Mouse (Mus musculus) intestine, embryonic 14.5 days (tissue): ENCODE results near the gene Cdh24. TPM values are rescaled to one million over a fixed set of nuclear protein-coding genes. Genes with fewer than 3 reads are reported as not detected.
A peak's percentile ranks its signal among the peaks of the same experiment; 100 is the strongest.

Experiments used
- ATAC-seq: fragments of 200-750 bp; cut with Nextera tagmentation; replicated peaks from 2 replicates; pipeline ENCODE4 v1.8.0; 2017; ENCODE audit warnings: low read depth, moderate number of reproducible peaks, moderate TSS enrichment, moderate library complexity; ENCODE audit not compliant: low FRiP score, low TSS enrichment
- DNase-seq: peaks from one replicate; pipeline ENCODE4 v3.0.0-alpha.2; 2018; ENCODE audit warnings: low spot score
- H3K27ac ChIP-seq: fragments of 300-500 bp; sonication (generic); 2 replicates; pipeline ENCODE4 v1.5.1; 2014; ENCODE audit warnings: low read depth, mild to moderate bottlenecking, control low read depth
- H3K27me3 ChIP-seq: fragments of 300-500 bp; sonication (generic); replicated peaks from 2 replicates; pipeline ENCODE4 v1.6.1; 2014; ENCODE audit warnings: low read length, control low read depth; ENCODE audit not compliant: control insufficient read depth, insufficient read depth
- H3K36me3 ChIP-seq: fragments of 300-500 bp; sonication (generic); 2 replicates; pipeline ENCODE4 v1.6.1; 2014; ENCODE audit warnings: low read length, control low read depth; ENCODE audit not compliant: control insufficient read depth, insufficient read depth
- H3K4me1 ChIP-seq: fragments of 300-500 bp; sonication (generic); replicated peaks from 2 replicates; pipeline ENCODE4 v1.6.1; 2014; ENCODE audit warnings: low read length, control low read depth, mixed read lengths; ENCODE audit not compliant: control insufficient read depth, insufficient read depth
- H3K4me2 ChIP-seq: fragments of 300-500 bp; sonication (generic); 2 replicates; pipeline ENCODE4 v1.6.1; 2014; ENCODE audit warnings: low read length
- H3K4me3 ChIP-seq: fragments of 300-500 bp; sonication (generic); 2 replicates; pipeline ENCODE4 v1.5.1; 2014; ENCODE audit warnings: low read depth, low read length, control low read depth, mixed read lengths
- H3K9ac ChIP-seq: fragments of 300-500 bp; sonication (generic); 2 replicates; pipeline ENCODE4 v1.6.1; 2014; ENCODE audit warnings: mild to moderate bottlenecking, low read length
- H3K9me3 ChIP-seq: fragments of 300-500 bp; sonication (generic); 2 replicates; pipeline ENCODE4 v1.6.1; 2016; ENCODE audit warnings: low read length, control low read depth; ENCODE audit not compliant: control insufficient read depth
- WGBS: fragments of 180-500 bp; shearing (Covaris S2); extraction: QIAGEN DNeasy Blood & Tissue Kit; methylation state at CpG from one replicate; pipeline ENCODE4 v1.1.7; 2014; 5-methylcytosine and 5-hydroxymethylcytosine counted together
- microRNA counts: library from miRNA; unstranded; fragments of <30 nt; microRNA quantifications from one replicate; lab custom pipeline; 2016
- microRNA-seq: library from miRNA; unstranded; fragments of <30 nt; microRNA quantifications from one replicate; pipeline ENCODE4, GENCODE M21; 2016
- polyA plus RNA-seq: library from polyadenylated mRNA; unstranded; fragments of >200 nt; fragmentation: Nextera tagmentation; extraction: Ambion mirVana; gene quantifications from 2 replicates; pipeline ENCODE4 v1.2.1, GENCODE M21; 2014

The Cdh24 gene
- polyA plus RNA-seq, 1 experiment from 2014 or later: 4.0 TPM

DNA sequence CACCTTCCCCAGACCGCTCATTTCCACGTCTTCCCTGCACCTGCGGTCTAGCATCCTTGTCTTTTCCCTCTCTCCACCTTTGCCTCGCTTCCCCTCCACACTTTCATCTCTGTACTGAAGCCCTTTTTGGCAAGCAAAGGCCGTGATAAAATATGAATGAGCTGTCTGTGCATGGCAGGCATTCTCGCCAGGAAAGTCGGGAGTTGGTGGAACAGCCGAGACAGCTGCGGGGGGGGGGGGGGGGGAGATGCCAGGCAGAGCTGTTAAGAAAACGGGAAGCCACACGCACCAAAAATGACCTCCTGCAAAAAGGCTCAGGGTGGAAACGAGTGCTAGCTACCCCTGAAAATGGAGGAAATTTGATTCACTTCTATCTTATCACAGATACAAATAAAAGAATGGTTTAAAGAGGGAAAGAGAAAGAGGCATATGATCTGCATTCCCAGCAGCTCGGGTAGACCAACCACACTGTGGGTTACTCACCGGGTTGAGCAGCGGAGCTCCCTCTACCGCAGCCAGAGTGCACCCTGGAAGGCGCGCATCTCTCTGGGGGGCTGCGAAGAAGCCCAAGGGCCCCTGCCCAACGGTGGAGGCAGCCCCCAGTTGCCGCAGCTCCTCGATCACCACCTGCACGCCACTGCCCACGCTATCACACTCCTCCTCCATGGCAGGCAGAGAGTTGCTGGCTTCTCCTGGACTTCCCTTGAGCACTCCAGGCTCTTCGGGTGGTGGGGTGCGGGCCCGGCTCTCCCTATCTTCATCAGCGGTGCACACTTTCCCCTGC lies 46.3 kb downstream of the Cdh24 start:
- WGBS: 66% methylated on average over 28 of the region's 28 CpGs
- ATAC-seq: no peak
- Histone ChIP-seq H3K9me3 (no peaks in the 10 kb centered on the region), H3K4me2 (no peak overlapping the region), H3K27ac (no peak overlapping the region), H3K9ac (no peak overlapping the region), H3K27me3 (no peaks in the 10 kb centered on the region), H3K4me1 (no peaks in the 10 kb centered on the region), H3K36me3 (peaks cover 9% of the 10 kb centered on the region; the same call in 1 of the 2 replicates), H3K4me3 (no peak overlapping the region)
- no peak for DNase-seq

- no peak for ATAC-seq
- no peaks in the 10 kb centered on the region for H3K27me3 ChIP-seq
- H3K4me1 ChIP-seq: no peaks in the 10 kb centered on the region
- no peak overlapping the region for H3K4me3 ChIP-seq
- DNase-seq: no peak
- no peak overlapping the region for H3K4me2 ChIP-seq
- H3K36me3 ChIP-seq: peaks cover 9% of the 10 kb centered on the region; the same call in 1 of the 2 replicates
- no peaks in the 10 kb centered on the region for H3K9me3 ChIP-seq
- H3K9ac ChIP-seq: no peak overlapping the region
- H3K27ac ChIP-seq: no peak overlapping the region
- 93% methylated on average over 3 of the region's 3 CpGs for WGBS
Observed at GRCm38 (mm10) chr14:54594055-54594454, 47.1 kb downstream of the Cdh24 start.

DNA sequence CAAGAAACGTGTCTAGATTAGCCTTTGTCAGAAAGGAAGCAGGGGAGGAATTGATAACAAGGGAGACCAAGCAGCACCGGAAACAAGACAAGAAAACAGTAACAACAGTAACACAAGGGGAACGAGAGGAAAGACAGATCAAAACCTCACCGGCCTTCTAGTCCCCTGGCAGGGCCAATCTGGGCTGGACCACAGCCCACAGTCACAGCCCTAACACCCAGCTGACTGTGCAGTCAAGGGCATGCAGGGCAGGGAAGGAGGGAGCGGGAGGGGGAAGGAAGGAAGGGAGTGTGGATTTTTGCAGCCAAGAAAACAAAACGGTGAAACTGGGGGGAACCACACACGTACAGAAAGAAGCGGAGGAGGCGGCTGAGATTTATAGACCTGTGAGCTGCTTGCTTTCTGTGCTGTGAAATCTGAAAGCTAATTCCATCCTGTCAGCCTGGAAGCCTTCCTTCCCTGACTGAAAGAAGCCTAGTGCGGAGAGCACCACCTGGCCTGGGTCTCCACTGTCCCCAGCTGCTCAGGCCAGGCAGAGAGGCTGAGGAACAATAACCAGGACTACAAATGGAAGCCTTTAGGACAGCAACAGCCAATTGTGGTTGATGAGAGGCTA lies 48.7 kb downstream of the Cdh24 start:
- ATAC-seq: no peak
- Histone ChIP-seq H3K36me3 (peaks cover 9% of the 10 kb centered on the region; the same call in 1 of the 2 replicates), H3K4me3 (no peak overlapping the region), H3K4me2 (no peak overlapping the region), H3K9me3 (no peaks in the 10 kb centered on the region), H3K4me1 (no peaks in the 10 kb centered on the region), H3K27ac (peak overlapping the region; percentile 36; the same call in 1 of the 2 replicates), H3K9ac (no peak overlapping the region), H3K27me3 (no peaks in the 10 kb centered on the region)
- WGBS: 45% methylated on average over 10 of the region's 10 CpGs
- DNase-seq: no peak

- 95% methylated on average over 16 of the region's 16 CpGs for WGBS
- Histone ChIP-seq H3K27ac (no peak overlapping the region), H3K36me3 (peaks cover 9% of the 10 kb centered on the region; the same call in 1 of the 2 replicates), H3K9ac (no peak overlapping the region), H3K27me3 (no peaks in the 10 kb centered on the region), H3K4me1 (no peaks in the 10 kb centered on the region), H3K4me2 (no peak overlapping the region), H3K4me3 (no peak overlapping the region), H3K9me3 (no peaks in the 10 kb centered on the region)
- DNase-seq (no peak), ATAC-seq (no peak)
Observed at GRCm38 (mm10) chr14:54591056-54591455, 50.1 kb downstream of the Cdh24 start.

- Histone ChIP-seq H3K4me2 (0 out of 2 replicates have a peak overlapping the region, but pooled peaks have one; percentile 3), H3K4me3 (no peak overlapping the region), H3K9me3 (no peaks in the 10 kb centered on the region), H3K9ac (no peak overlapping the region), H3K36me3 (peaks cover 21% of the 10 kb centered on the region), H3K27me3 (no peaks in the 10 kb centered on the region), H3K27ac (peak overlapping the region; percentile 59), H3K4me1 (peaks cover 3% of the 10 kb centered on the region; the same call in 1 of the 2 replicates)
- DNase-seq: peak; percentile 80
- peak; percentile 67 for ATAC-seq
- WGBS: 29% methylated on average over 7 of the region's 7 CpGs
Observed at GRCm38 (mm10) chr14:54583681-54584338, 57.4 kb downstream of the Cdh24 start.

GRCm38 (mm10) chr14:54582536-54582935 lies 58.6 kb downstream of the Cdh24 start:
- Histone ChIP-seq H3K36me3 (peaks cover 21% of the 10 kb centered on the region), H3K27me3 (no peaks in the 10 kb centered on the region), H3K4me1 (peaks cover 10% of the 10 kb centered on the region), H3K27ac (no peak overlapping the region), H3K4me3 (no peak overlapping the region), H3K4me2 (no peak overlapping the region), H3K9ac (no peak overlapping the region), H3K9me3 (no peaks in the 10 kb centered on the region)
- DNase-seq: no peak
- WGBS: 90% methylated on average over 9 of the region's 9 CpGs
- ATAC-seq: no peak

MicroRNAs within 50 kb of the gene (microRNA counts, 519-probe panel; counts per million panel counts)
- microRNA mmu-miR-686 (lab: Ali Mortazavi, UCI): not detected

Small RNAs within 50 kb of the gene (microRNA-seq; reads per million reads assigned to microRNA genes)
- gene Mir686 (not detected), gene Mir6948 (0.42 reads per million)

Other genes with a start within 250 kb of the Cdh24 start
- gene Slc7a7, start 223.6 kb downstream of the Cdh24 start, polyA plus RNA-seq: 19.3 and 21.5 TPM in 2 replicates
- 316 and 324 TPM in 2 replicates for gene Mrpl52, start 214.5 kb downstream of the Cdh24 start, polyA plus RNA-seq
- 129 and 133 TPM in 2 replicates for gene Mmp14, start 209.8 kb downstream of the Cdh24 start, polyA plus RNA-seq
- 43.7 and 50.7 TPM in 2 replicates for gene Lrp10, start 177.2 kb downstream of the Cdh24 start, polyA plus RNA-seq
- 2.9 and 3.7 TPM in 2 replicates for gene Rem2, start 165.3 kb downstream of the Cdh24 start, polyA plus RNA-seq
- 89.6 and 99.5 TPM in 2 replicates for gene Prmt5, start 123.8 kb downstream of the Cdh24 start, polyA plus RNA-seq
- 57.9 and 58.2 TPM in 2 replicates for gene Haus4, start 86.7 kb downstream of the Cdh24 start, polyA plus RNA-seq
- gene Ajuba, start 63.8 kb downstream of the Cdh24 start, polyA plus RNA-seq: 14.5 and 19.0 TPM in 2 replicates
- gene 4931414P19Rik, start 35.4 kb downstream of the Cdh24 start, polyA plus RNA-seq: 6.6 and 7.1 TPM in 2 replicates
- gene Psmb5, start 23.3 kb downstream of the Cdh24 start, polyA plus RNA-seq: 395 and 412 TPM in 2 replicates
- gene Psmb11, start 19.9 kb downstream of the Cdh24 start, polyA plus RNA-seq: not detected in 2 replicates
- not detected in 2 replicates for gene Gm17606, start 412 bp downstream of the Cdh24 start, polyA plus RNA-seq
- gene 1700123O20Rik, start 44.9 kb upstream of the Cdh24 start, polyA plus RNA-seq: 83.7 and 90.7 TPM in 2 replicates
- gene Acin1, start 45.6 kb upstream of the Cdh24 start, polyA plus RNA-seq: 112 TPM in 2 replicates
- 0.09 and 0.12 TPM in 2 replicates for gene Gm29776, start 57.5 kb upstream of the Cdh24 start, polyA plus RNA-seq
- gene Cebpe, start 70.8 kb upstream of the Cdh24 start, polyA plus RNA-seq: 0.28 TPM in 1 of 2 replicates, not detected in the other
- gene Slc7a8, start 140.6 kb upstream of the Cdh24 start, polyA plus RNA-seq: 24.0 and 26.7 TPM in 2 replicates
- gene Rnf212b, start 172.8 kb upstream of the Cdh24 start, polyA plus RNA-seq: not detected in 2 replicates
- gene Homez, start 229.6 kb upstream of the Cdh24 start, polyA plus RNA-seq: 7.4 and 10.7 TPM in 2 replicates
- gene Ppp1r3e, start 236.2 kb upstream of the Cdh24 start, polyA plus RNA-seq: 2.9 and 4.1 TPM in 2 replicates
- gene Bcl2l2, start 242.0 kb upstream of the Cdh24 start, polyA plus RNA-seq: 5.1 and 5.2 TPM in 2 replicates
- 0.28 TPM in 1 of 2 replicates, not detected in the other for gene Gm20521, start 242.1 kb upstream of the Cdh24 start, polyA plus RNA-seq